Mouse (Mus musculus) stomach, postnatal 0 days (tissue): Measurements from ENCODE around the gene Vat1. TPM values are rescaled to one million over a fixed set of nuclear protein-coding genes. Genes with fewer than 3 reads are reported as not detected.

Experiments
- ATAC-seq: fragments of 200-750 bp; cut with Nextera tagmentation; 2 replicates; pipeline ENCODE4 v1.8.0; 2017; ENCODE audit not compliant: low FRiP score, low TSS enrichment
- DNase-seq: peaks from one replicate; pipeline ENCODE4 v3.0.0-alpha.2; 2016; ENCODE audit warnings: low spot score
- H3K27ac ChIP-seq: fragments of 300-500 bp; sonication (generic); replicated peaks from 2 replicates; pipeline ENCODE4 v1.5.1; 2014; ENCODE audit warnings: mild to moderate bottlenecking, control low read depth
- H3K27me3 ChIP-seq: fragments of 300-500 bp; sonication (generic); 2 replicates; pipeline ENCODE4 v1.6.1; 2014; ENCODE audit warnings: low read length; ENCODE audit not compliant: control insufficient read depth, insufficient read depth
- H3K36me3 ChIP-seq: fragments of 300-500 bp; sonication (generic); 2 replicates; pipeline ENCODE4 v1.6.1; 2014; ENCODE audit warnings: low read length, mixed read lengths; ENCODE audit not compliant: control insufficient read depth, insufficient read depth
- H3K4me1 ChIP-seq: fragments of 300-500 bp; sonication (generic); replicated peaks from 2 replicates; pipeline ENCODE4 v1.6.1; 2014; ENCODE audit warnings: antibody characterized with exemption; ENCODE audit not compliant: control insufficient read depth, insufficient read depth
- H3K4me2 ChIP-seq: fragments of 300-500 bp; sonication (generic); replicated peaks from 2 replicates; pipeline ENCODE4 v1.6.1; 2014; ENCODE audit warnings: low read depth, mild to moderate bottlenecking, control low read depth, moderate library complexity
- H3K4me3 ChIP-seq: fragments of 300-500 bp; sonication (generic); 2 replicates; pipeline ENCODE4 v1.5.1; 2014; ENCODE audit warnings: low read depth, low read length, control low read depth
- H3K9ac ChIP-seq: fragments of 300-500 bp; sonication (generic); 2 replicates; pipeline ENCODE4 v1.6.1; 2014; ENCODE audit warnings: mild to moderate bottlenecking, low read length, control low read depth, mixed read lengths
- H3K9me3 ChIP-seq: fragments of 300-500 bp; sonication (generic); 2 replicates; pipeline ENCODE4 v1.6.1; 2016; ENCODE audit warnings: low read length; ENCODE audit not compliant: control insufficient read depth
- CTCF ChIP-seq: IDR thresholded peaks from 2 replicates; pipeline ENCODE4 v1.5.1; 2016; ENCODE audit warnings: antibody characterized with exemption, low read depth, mild to moderate bottlenecking, moderate library complexity
- EP300 ChIP-seq: optimal IDR thresholded peaks from 2 replicates; pipeline ENCODE3; 2016; ENCODE audit warnings: antibody characterized with exemption
- WGBS: fragments of 180-500 bp; shearing (Covaris S2); extraction: QIAGEN DNeasy Blood & Tissue Kit; methylation state at CpG from one replicate; pipeline ENCODE4 v1.1.7; 2014; 5-methylcytosine and 5-hydroxymethylcytosine counted together
- polyA plus RNA-seq: library from polyadenylated mRNA; unstranded; fragments of >200 nt; fragmentation: Nextera tagmentation; extraction: Ambion mirVana; gene quantifications from 2 replicates; pipeline ENCODE4 v1.2.1, GENCODE M21; 2015

Gene Vat1
- 63.4 and 71.1 TPM in 2 replicates for polyA plus RNA-seq

DNA sequence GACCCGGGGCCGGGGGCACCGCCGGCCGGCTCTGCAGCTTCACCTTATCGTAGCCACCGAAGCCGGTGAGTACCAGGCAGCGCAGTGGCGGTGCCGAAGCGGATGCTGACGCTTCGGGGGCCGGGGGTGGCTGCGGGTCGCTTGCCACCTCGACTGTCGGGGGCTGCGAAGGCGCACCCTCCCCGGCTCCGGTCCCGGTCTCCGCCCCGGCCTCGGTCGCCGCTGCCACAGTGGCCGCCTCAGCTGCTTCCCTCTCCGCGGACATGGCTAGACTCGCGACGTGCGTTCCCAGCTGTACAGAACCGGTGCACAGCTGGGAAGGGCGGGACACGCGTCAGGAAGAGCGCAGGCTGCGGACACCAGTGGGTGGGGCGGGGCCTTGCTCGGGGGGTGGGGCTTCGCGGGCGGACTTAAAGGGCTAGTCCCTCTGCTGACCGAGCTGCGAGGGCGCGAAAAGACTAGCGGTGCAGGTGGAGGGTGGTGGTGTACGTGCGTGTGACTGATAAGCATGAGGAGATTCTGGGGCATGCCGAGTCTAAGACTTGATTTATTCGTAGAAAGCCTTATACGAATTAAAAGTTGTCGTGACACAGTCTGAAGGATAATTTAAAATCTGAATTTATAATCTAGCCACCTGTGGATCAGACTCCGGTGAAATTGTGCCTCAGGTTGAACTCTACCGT, at the start of gene Vat1:
Vat1 (minus strand) TSS at position 362 of the 683 bp plus-strand sequence.
- 1% methylated on average over 58 of the region's 60 CpGs for WGBS
- peaks cover 12% of the 10 kb centered on the region for H3K4me1 ChIP-seq

DNA sequence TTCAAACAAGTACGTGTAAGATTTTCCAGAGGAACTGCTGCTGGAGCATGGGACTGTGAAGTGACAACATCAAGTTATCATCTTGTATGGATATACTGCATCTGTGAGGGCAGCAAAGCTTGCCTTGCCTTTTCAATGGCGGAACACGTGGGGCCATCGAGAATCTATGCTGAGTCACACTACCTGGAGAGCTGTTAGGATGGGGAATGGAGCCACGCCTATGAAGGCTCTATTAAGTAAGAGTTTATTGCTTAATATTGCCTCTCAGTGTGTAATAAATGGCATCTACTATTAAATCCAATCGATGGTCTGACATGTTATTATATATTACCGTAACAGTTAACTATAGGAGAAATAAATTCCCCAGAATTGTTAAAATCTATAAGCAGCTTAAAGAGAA, 41.1 kb upstream of the Vat1 start:
- TF ChIP-seq EP300 (no peak), CTCF (no peak)
- no peaks in the 10 kb centered on the region for H3K4me1 ChIP-seq
- H3K36me3 ChIP-seq, result no peaks in the 10 kb centered on the region
- 79% methylated on average over 7 of the region's 7 CpGs for WGBS
- DNase-seq (no peak), ATAC-seq (no peak)
- no peak overlapping the region for H3K4me3 ChIP-seq
- H3K9ac ChIP-seq, result no peak overlapping the region
- no peaks in the 10 kb centered on the region for H3K27me3 ChIP-seq
- H3K27ac ChIP-seq, result no peak overlapping the region
- H3K9me3 ChIP-seq, result no peaks in the 10 kb centered on the region
- H3K4me2 ChIP-seq, result no peak overlapping the region

More for the DNA sequence above, at the start of gene Vat1:
- no peak for TF ChIP-seq EP300
- TF ChIP-seq CTCF, result no peak; the same call in 1 of the 2 replicates
- Histone ChIP-seq H3K27me3 (no peaks in the 10 kb centered on the region), H3K9me3 (no peaks in the 10 kb centered on the region), H3K27ac (peak within 1 kb of the TSS; percentile 94), H3K4me3 (peak within 1 kb of the TSS; percentile 80), H3K4me2 (peak within 1 kb of the TSS; percentile 90), H3K9ac (peak within 1 kb of the TSS; percentile 77), H3K36me3 (peaks cover 6% of the 10 kb centered on the region; the same call in 1 of the 2 replicates)
- ATAC-seq (peak; percentile 67), DNase-seq (peak; percentile 90)

DNA sequence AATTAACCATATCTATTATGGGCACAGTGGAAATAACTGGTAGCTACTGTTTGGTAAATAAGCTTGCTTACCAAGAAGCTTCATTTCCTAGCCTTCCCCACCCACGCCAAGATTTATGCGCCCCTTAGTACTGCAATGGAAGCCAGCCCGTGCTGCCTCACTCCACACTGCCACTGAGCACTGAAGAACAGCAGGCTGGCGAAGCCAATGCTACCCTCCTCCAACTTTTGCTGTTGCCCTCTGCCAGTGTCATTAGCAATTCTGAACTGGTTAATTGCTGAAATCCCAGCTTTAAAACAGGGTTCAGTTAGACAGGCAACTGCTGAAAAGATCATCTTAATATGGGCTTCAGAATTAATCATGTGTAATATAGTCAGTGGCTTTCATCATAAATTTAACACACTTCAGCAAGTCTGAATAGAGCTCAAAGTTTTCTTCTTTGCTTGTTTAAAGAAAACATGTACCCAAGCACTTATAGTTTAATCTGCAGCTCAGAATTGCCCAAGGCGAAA, 40.3 kb upstream of the Vat1 start:
- ATAC-seq, result no peak
- WGBS, result 93% methylated on average over 5 of the region's 5 CpGs
- Histone ChIP-seq H3K27ac (no peak overlapping the region), H3K4me3 (no peak overlapping the region), H3K9ac (no peak overlapping the region), H3K27me3 (no peaks in the 10 kb centered on the region), H3K4me1 (no peaks in the 10 kb centered on the region), H3K9me3 (no peaks in the 10 kb centered on the region), H3K4me2 (no peak overlapping the region), H3K36me3 (no peaks in the 10 kb centered on the region)
- TF ChIP-seq CTCF (no peak), EP300 (no peak)
- DNase-seq, result no peak

DNA sequence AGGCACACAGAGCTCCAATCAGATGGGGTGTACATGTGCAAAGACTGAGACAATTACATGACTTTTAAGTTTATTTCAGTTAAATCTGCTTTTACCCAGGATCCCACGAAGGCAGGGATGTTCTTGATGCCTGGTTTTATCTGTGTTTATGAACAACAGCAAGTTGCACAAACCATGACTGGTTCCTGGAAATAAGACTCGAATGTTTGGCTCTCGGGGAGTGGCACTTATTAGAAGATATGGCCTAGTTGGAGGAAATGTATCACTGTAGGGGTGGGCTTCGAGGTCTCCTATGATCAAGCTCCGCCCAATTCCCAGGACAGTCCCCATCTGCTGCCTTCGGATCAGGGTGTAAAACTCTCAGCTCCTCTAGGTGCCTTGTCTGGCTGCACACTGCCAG, 20.1 kb upstream of the Vat1 start:
- no peaks in the 10 kb centered on the region for H3K27me3 ChIP-seq
- no peaks in the 10 kb centered on the region for H3K36me3 ChIP-seq
- TF ChIP-seq CTCF (no peak), EP300 (no peak)
- no peak overlapping the region for H3K4me2 ChIP-seq
- 59% methylated on average over 6 of the region's 6 CpGs for WGBS
- no peak overlapping the region for H3K4me3 ChIP-seq
- no peak for DNase-seq
- no peaks in the 10 kb centered on the region for H3K4me1 ChIP-seq
- H3K9me3 ChIP-seq, result no peaks in the 10 kb centered on the region
- no peak overlapping the region for H3K27ac ChIP-seq
- no peak overlapping the region for H3K9ac ChIP-seq
- ATAC-seq, result 0 out of 2 replicates have a peak, but pooled peaks have one; percentile 13

DNA sequence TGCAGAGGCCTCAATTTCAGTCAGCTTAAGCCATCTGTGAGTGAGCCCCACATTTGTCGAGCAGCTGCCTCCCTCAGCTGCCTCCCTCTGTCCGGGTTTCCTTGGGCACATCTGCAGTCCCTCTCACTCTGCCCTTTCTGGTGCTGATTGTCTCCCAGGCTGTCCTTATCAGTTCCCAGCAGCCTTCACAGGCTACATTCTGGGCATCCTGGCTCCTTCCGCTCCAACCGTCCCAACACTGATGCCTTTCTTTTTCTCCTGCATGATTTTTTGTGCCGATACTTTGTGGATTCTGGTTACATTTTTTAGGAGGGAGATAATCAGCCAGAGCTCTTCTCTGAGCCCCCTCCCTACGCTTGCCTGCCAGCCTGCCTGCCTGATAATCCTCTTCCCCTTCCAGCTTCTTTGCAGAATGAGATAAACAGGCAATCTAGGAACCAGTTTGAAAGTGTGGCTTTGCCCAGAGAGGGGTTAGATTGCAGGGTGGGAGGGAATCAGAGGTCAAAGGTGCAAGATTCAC, 19.5 kb upstream of the Vat1 start:
- 41% methylated on average over 6 of the region's 6 CpGs for WGBS
- H3K36me3 ChIP-seq, result no peaks in the 10 kb centered on the region
- TF ChIP-seq EP300 (no peak), CTCF (no peak)
- no peaks in the 10 kb centered on the region for H3K4me1 ChIP-seq
- ATAC-seq (no peak), DNase-seq (no peak)
- no peak overlapping the region for H3K9ac ChIP-seq
- no peak overlapping the region for H3K27ac ChIP-seq
- no peak overlapping the region for H3K4me3 ChIP-seq
- no peaks in the 10 kb centered on the region for H3K27me3 ChIP-seq
- H3K4me2 ChIP-seq, result no peak overlapping the region
- no peaks in the 10 kb centered on the region for H3K9me3 ChIP-seq

DNA sequence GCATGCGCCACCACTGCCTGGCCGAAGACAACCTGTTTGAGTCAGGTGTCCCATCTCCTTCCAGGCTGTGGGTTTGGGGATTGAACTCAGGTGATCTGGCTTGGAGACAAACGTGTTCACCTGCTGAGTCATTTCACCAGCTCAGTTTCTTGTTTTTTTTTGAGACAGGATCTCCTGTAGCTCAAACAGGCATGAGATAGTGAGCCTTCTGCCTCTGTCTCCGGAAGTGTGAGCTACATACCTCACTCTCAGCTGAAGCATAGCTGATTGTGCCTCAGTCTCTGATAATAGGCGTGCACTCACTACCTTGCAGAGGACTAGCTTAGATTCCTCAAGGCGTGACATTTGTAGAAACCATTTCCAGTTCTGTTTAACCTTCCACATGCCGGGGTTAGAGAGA, 18.8 kb upstream of the Vat1 start:
- H3K4me3 ChIP-seq, result no peak overlapping the region
- no peaks in the 10 kb centered on the region for H3K36me3 ChIP-seq
- TF ChIP-seq EP300, result no peak
- TF ChIP-seq CTCF, result no peak
- no peaks in the 10 kb centered on the region for H3K27me3 ChIP-seq
- whole genome bisulfite sequencing, result 66% methylated on average over 7 of the region's 7 CpGs
- H3K4me1 ChIP-seq, result no peaks in the 10 kb centered on the region
- H3K9ac ChIP-seq, result no peak overlapping the region
- no peak overlapping the region for H3K27ac ChIP-seq
- ATAC-seq, result no peak
- DNase-seq, result no peak
- H3K4me2 ChIP-seq, result no peak overlapping the region
- H3K9me3 ChIP-seq, result no peaks in the 10 kb centered on the region
